Mouse (Mus musculus) MEL (cell line): ENCODE results near the gene Rhbdd2. TPM values are rescaled to one million over a fixed set of nuclear protein-coding genes. Genes with fewer than 3 reads are reported as not detected.

Experiments used
- DNase-seq: peaks from one replicate; pipeline ENCODE4 v3.0.0; 2011; ENCODE audit warnings: low read depth, low spot score
- H3K27ac ChIP-seq: 2 replicates; pipeline ENCODE4 v1.5.1; 2012; ENCODE audit warnings: low read depth, mild to moderate bottlenecking, control low read depth, low read length, moderate library complexity; ENCODE audit not compliant: control insufficient read depth
- H3K27me3 ChIP-seq, 2 experiments: fragments of 150-350 bp in 1 of 2; sonication (generic) in 1 of 2; 2 replicates each; pipeline ENCODE4 v1.6.1; 2012; ENCODE audit warnings: low read length in 2 of 2, mild to moderate bottlenecking in 2 of 2, improper control_type of control experiment in 1 of 2, moderate library complexity in 1 of 2; ENCODE audit not compliant: insufficient read depth in 2 of 2, control insufficient read depth in 1 of 2
- H3K36me3 ChIP-seq, 2 experiments: 2 replicates each; pipeline ENCODE4 v1.6.1; 2012 to 2014; ENCODE audit warnings: low read length in 2 of 2, improper control_type of control experiment in 1 of 2, inconsistent platforms in 1 of 2, mild to moderate bottlenecking in 1 of 2; ENCODE audit not compliant: insufficient read depth in 2 of 2, control insufficient read depth in 1 of 2
- H3K4me1 ChIP-seq, 2 experiments: fragments of 150-350 bp in 1 of 2; sonication (generic) in 1 of 2; 2 replicates each; pipeline ENCODE4 v1.6.1; 2012; ENCODE audit warnings: low read length in 2 of 2, improper control_type of control experiment in 1 of 2, mild to moderate bottlenecking in 1 of 2; ENCODE audit not compliant: insufficient read depth in 2 of 2, control insufficient read depth in 1 of 2
- H3K4me3 ChIP-seq, 2 experiments: fragments of 150-350 bp in 1 of 2; sonication (generic) in 1 of 2; 2 replicates each; pipeline ENCODE4 v1.5.1; 2012; ENCODE audit warnings: low read depth in 2 of 2, low read length in 2 of 2, mild to moderate bottlenecking in 2 of 2, moderate library complexity in 2 of 2, control low read depth in 1 of 2, improper control_type of control experiment in 1 of 2; ENCODE audit not compliant: control insufficient read depth in 1 of 2, insufficient read depth in 1 of 2
- H3K79me2 ChIP-seq: 2 replicates; pipeline ENCODE4 v1.6.1; 2012; ENCODE audit warnings: mild to moderate bottlenecking, low read length, moderate library complexity; ENCODE audit not compliant: control insufficient read depth, poor library complexity, insufficient read depth
- H3K9ac ChIP-seq: 2 replicates; pipeline ENCODE4 v1.6.1; 2012; ENCODE audit warnings: low read depth, mild to moderate bottlenecking, control low read depth, low read length, moderate library complexity; ENCODE audit not compliant: control insufficient read depth, poor library complexity, severe bottlenecking
- H3K9me3 ChIP-seq: fragments of 150-350 bp; sonication (generic); replicated peaks from 2 replicates; pipeline ENCODE4 v1.6.1; 2012; ENCODE audit warnings: mild to moderate bottlenecking, low read length, improper control_type of control experiment, moderate library complexity; ENCODE audit not compliant: insufficient read depth
- BHLHE40 ChIP-seq: IDR thresholded peaks from 2 replicates; pipeline ENCODE4 v1.6.1; 2012; ENCODE audit warnings: low read depth, mild to moderate bottlenecking, inconsistent platforms, low read length, improper control_type of control experiment, borderline replicate concordance
- ELF1 ChIP-seq: IDR thresholded peaks from 2 replicates; pipeline ENCODE4 v1.6.1; 2014; ENCODE audit warnings: low read depth, mild to moderate bottlenecking, inconsistent platforms, low read length, improper control_type of control experiment, moderate library complexity
- EP300 ChIP-seq, 2 experiments: IDR thresholded peaks; 2 replicates each; pipeline ENCODE4 v1.6.1; 2011; ENCODE audit warnings: improper control_type of control experiment in 2 of 2, low read length in 2 of 2, low read depth in 1 of 2, mild to moderate bottlenecking in 1 of 2
- ETS1 ChIP-seq: IDR thresholded peaks from 2 replicates; pipeline ENCODE4 v1.6.1; 2012; ENCODE audit warnings: low read depth, mild to moderate bottlenecking, inconsistent platforms, low read length, improper control_type of control experiment, moderate library complexity
- MAFK ChIP-seq: IDR thresholded peaks from 2 replicates; pipeline ENCODE4 v1.6.1; 2011; ENCODE audit warnings: low read depth, mild to moderate bottlenecking, low read length, improper control_type of control experiment, borderline replicate concordance
- MAX ChIP-seq: IDR thresholded peaks from 2 replicates; pipeline ENCODE4 v1.6.1; 2011; ENCODE audit warnings: low read length, improper control_type of control experiment
- MEF2A ChIP-seq: IDR thresholded peaks from 2 replicates; pipeline ENCODE4 v1.6.1; 2014; ENCODE audit warnings: low read depth, mild to moderate bottlenecking, inconsistent platforms, low read length, improper control_type of control experiment; ENCODE audit not compliant: poor library complexity, insufficient replicate concordance, severe bottlenecking; ENCODE audit errors: extremely low read depth
- MYC ChIP-seq: IDR thresholded peaks from 2 replicates; pipeline ENCODE4 v1.6.1; 2011; ENCODE audit warnings: low read depth, mild to moderate bottlenecking, low read length, improper control_type of control experiment, moderate library complexity
- NELFE ChIP-seq: IDR thresholded peaks from 2 replicates; pipeline ENCODE4 v1.6.1; 2011; ENCODE audit warnings: low read depth, low read length, improper control_type of control experiment
- RCOR1 ChIP-seq: IDR thresholded peaks from 2 replicates; pipeline ENCODE4 v1.6.1; 2012; ENCODE audit warnings: low read depth, mild to moderate bottlenecking, inconsistent platforms, low read length, improper control_type of control experiment
- TAL1 ChIP-seq: IDR thresholded peaks from 2 replicates; pipeline ENCODE4 v1.6.1; 2012; ENCODE audit warnings: mild to moderate bottlenecking, inconsistent platforms, low read length, moderate library complexity, mixed read lengths
- polyA plus RNA-seq, 2 experiments: library from polyadenylated mRNA; stranded (reverse) in 1 of 2; unstranded in 1 of 2; fragments of >175 nt in 1 of 2; fragments of >200 nt in 1 of 2; gene quantifications; 2 replicates each; pipeline versions ENCODE4 v1.2.1 to v1.2.4; 2012; ENCODE audit warnings: low replicate concordance in 2 of 2, low read depth in 1 of 2; ENCODE audit not compliant: insufficient read length in 2 of 2, insufficient read depth in 1 of 2, missing spikeins in 1 of 2
- total RNA-seq: library from RNA; depleted of rRNA; stranded (reverse); fragments of 300-350 nt; gene quantifications from 2 replicates; pipeline ENCODE4 v1.2.3, GENCODE M21; 2012

Rhbdd2 gene
- total and polyA plus RNA-seq, 3 experiments = 4.9 to 29.1 TPM; not detected in 1

GRCm38 (mm10) chr5:135672980-135673379 is 40.6 kb downstream of the Rhbdd2 start:
- H3K27ac ChIP-seq = no peak overlapping the region
- no peaks in the 10 kb centered on the region for H3K9me3 ChIP-seq
- no peaks in the 10 kb centered on the region for H3K79me2 ChIP-seq
- DNase-seq = no peak
- H3K36me3 ChIP-seq = no peaks in the 10 kb centered on the region
- no peaks in the 10 kb centered on the region for H3K27me3 ChIP-seq
- no peak overlapping the region for H3K9ac ChIP-seq
- no peak overlapping the region for H3K4me3 ChIP-seq
- TF ChIP-seq EP300 (IDR thresholded peaks at IDR 0.05; ENCODE audit: low read depth in 1 of 2, low read length in 2 of 2) (no peak), ELF1 (no peak), MAFK (no peak), ETS1 (no peak), MAX (no peak), TAL1 (no peak)
- peaks cover 0 to 8% of the 10 kb centered on the region in 2 experiments; a peak in 1 of 4 replicates for H3K4me1 ChIP-seq

- no peak overlapping the region for H3K9ac ChIP-seq
- DNase-seq = no peak
- no peaks in the 10 kb centered on the region for H3K9me3 ChIP-seq
- no peaks in the 10 kb centered on the region for H3K79me2 ChIP-seq
- peaks cover 0 to 8% of the 10 kb centered on the region in 2 experiments; a peak in 1 of 4 replicates for H3K4me1 ChIP-seq
- no peak overlapping the region for H3K4me3 ChIP-seq
- no peak overlapping the region for H3K27ac ChIP-seq
- H3K27me3 ChIP-seq = no peaks in the 10 kb centered on the region
- no peaks in the 10 kb centered on the region for H3K36me3 ChIP-seq
- TF ChIP-seq RCOR1 = no peak
- no peak for TF ChIP-seq NELFE
- no peak for TF ChIP-seq BHLHE40
- no peak for TF ChIP-seq MYC
- TF ChIP-seq EP300 (IDR thresholded peaks at IDR 0.05; ENCODE audit: low read depth in 1 of 2, low read length in 2 of 2) = no peak
These were observed 41.9 kb downstream of the Rhbdd2 start for GRCm38 (mm10) chr5:135674349-135674775.

GRCm38 (mm10) chr5:135674821-135675220 is 42.4 kb downstream of the Rhbdd2 start:
- Histone ChIP-seq H3K79me2 (no peaks in the 10 kb centered on the region), H3K36me3 (no peaks in the 10 kb centered on the region), H3K4me1 (peaks cover 0 to 8% of the 10 kb centered on the region in 2 experiments; a peak in 1 of 4 replicates), H3K27ac (no peak overlapping the region), H3K9ac (no peak overlapping the region), H3K9me3 (no peaks in the 10 kb centered on the region), H3K27me3 (no peaks in the 10 kb centered on the region), H3K4me3 (no peak overlapping the region)
- DNase-seq = no peak
- no peak for TF ChIP-seq MEF2A
- TF ChIP-seq ETS1 = no peak
- no peak for TF ChIP-seq MAFK
